Mouse (Mus musculus): ENCODE results near the gene Fnbp1. TPM values are rescaled to one million over a fixed set of nuclear protein-coding genes. Genes with fewer than 3 reads are reported as not detected.

Fnbp1 gene
- 42.8 and 52.5 TPM in 2 replicates for polyA plus RNA-seq (2012; rRNA removed)

DNA sequence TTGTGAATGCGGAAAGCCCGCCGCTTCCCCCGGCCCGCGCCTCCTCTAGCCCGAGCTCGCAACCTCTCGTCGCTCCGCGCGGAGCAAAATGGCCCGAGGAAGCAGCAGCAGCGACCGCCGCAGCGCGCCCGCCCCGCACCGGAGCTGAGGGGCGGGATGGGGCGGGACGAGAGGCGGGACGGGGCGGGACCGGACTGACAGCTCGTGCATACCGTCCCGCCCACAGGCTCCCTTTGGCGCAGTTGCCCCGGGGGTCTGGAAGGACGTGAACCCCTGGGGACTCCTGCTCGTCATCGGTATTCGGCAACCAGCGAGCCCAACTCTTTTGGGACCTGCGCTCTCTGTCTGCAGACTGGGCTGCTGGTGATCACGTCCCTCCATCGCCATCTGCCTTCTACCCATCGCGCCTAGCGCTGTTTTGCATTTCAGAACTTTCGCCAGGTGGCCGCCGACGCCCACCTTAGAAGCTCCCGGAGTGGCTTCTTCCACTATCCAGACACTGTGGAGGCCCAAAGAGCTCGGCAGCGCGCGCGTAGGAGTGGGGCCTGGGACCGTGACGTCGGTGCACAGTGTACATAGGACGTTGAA lies at the start of gene Fnbp1:
Gene Fnbp1 (minus strand): TSS at position 142 of the 588 bp plus-strand sequence.

DNA sequence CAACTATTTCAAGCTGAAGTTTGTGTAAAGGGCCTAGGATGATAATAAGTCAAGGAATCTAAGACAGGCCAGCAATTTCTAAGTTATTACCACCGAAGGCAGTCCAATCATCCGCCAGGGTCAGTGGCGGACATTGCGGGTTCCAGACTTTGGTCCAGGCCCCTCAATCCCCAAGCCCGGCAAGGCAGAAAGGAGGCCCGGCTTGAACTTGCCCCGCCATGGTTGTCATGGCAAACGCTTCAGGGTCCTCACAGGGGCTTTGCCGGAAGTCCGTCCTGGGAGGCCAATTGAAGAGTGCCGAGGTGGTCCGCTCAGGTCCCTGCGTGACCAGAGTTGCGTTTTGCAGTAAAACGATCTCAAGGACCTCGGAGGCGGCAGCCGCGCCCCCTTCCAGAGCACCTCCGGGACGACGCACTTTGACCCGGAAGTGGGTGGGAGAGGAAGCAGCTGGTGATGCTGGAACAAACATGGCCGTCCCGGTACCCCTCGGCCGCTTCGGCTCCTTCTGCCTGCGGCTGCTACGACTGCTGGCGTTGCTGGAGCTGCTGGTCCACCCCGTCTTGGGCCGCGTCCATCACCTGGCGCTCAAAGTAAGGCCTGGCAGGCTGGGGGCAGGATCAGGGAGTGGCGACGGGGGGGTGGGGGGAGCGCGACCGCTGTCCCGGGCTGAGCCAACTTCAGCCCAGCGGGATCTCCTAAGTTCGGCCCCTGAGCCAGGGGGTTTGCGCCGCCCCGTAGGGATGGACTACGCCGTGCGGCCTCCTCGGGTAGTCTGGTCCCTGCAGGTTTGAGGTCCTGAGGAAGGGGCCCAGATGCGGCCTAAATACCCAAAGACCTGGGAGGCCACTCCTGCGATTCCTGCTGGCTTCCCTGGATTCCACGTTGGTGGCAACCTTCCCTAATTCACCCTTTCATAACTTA lies 10.3 kb upstream of the Fnbp1 start, which contains the start of gene Gpr107:
Gene Gpr107 (plus strand): TSS at position 425 of the 921 bp plus-strand sequence.

DNA sequence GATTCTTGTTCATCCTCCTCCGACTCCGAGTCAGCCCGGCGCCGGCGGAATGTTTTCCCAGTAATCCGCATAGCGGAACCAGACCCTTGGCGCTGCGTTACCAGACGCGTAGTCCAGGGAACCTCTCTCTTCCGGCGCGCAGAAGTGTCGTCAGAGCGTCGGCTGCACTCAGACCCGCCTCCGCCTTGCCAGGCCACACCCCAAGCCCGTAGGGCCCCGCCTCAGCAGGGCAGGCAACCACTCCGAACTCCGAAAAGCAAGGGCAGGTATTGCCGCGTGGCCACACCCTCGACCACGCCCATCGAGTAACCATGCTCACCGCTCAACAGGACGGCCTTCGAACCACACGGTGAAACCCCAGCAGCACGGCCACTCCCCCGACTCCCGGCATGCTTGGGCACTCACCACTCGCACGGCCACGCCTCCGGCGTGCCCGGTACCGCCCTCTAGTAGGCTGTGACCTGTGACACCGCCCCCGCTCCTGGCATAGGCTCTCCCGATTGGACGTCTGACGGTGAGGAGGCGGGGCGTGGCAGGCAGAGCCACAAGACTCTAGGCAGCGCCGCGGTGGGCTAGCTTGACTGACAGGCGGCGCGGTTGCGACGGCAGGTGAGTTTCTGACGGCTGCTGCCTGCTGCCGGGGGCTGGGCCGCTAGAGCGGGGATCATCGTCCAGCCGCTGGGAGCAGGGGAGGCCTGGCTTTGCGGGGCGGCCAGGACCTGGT lies 159.9 kb downstream of the Fnbp1 start, which contains the start of the genes BC005624 and Usp20:
Gene BC005624 (minus strand): TSS at position 412 of the 724 bp plus-strand sequence.
Gene Usp20 (plus strand): TSS at position 490 of the 724 bp plus-strand sequence.

Other genes with a start within 250 kb of the Fnbp1 start
- gene Ptges, start 212.1 kb downstream of the Fnbp1 start, polyA plus RNA-seq (2012; rRNA removed), result 15.4 and 27.0 TPM in 2 replicates
- gene Tor1b, start 189.0 kb downstream of the Fnbp1 start, polyA plus RNA-seq (2012; rRNA removed), result 23.8 and 24.8 TPM in 2 replicates
- 59.6 and 61.5 TPM in 2 replicates for gene Tor1a, start 174.1 kb downstream of the Fnbp1 start, polyA plus RNA-seq (2012; rRNA removed)
- 9.7 and 13.0 TPM in 2 replicates for gene BC005624, start 159.8 kb downstream of the Fnbp1 start, polyA plus RNA-seq (2012; rRNA removed)
- gene Usp20, start 159.7 kb downstream of the Fnbp1 start, polyA plus RNA-seq (2012; rRNA removed), result 14.1 and 15.5 TPM in 2 replicates
- 26.8 and 27.9 TPM in 2 replicates for gene Gpr107, start 10.3 kb upstream of the Fnbp1 start, polyA plus RNA-seq (2012; rRNA removed)
- gene Ncs1, start 103.8 kb upstream of the Fnbp1 start, polyA plus RNA-seq (2012; rRNA removed), result 3.0 and 3.5 TPM in 2 replicates
- gene Hmcn2, start 172.4 kb upstream of the Fnbp1 start, polyA plus RNA-seq (2012; rRNA removed), result 205 and 221 TPM in 2 replicates